Mouse (Mus musculus) MEL (cell line): Measurements from ENCODE around the gene Bahd1. TPM values are rescaled to one million over a fixed set of nuclear protein-coding genes. Genes with fewer than 3 reads are reported as not detected.

Experiments used
- GATA1 ChIP-seq: IDR thresholded peaks from 2 replicates; pipeline ENCODE4 v1.6.1; 2011; ENCODE audit warnings: low read depth, low read length, improper control_type of control experiment
- HCFC1 ChIP-seq: IDR thresholded peaks from 2 replicates; pipeline ENCODE4 v1.6.1; 2012; ENCODE audit warnings: low read depth, mild to moderate bottlenecking, inconsistent platforms, low read length, improper control_type of control experiment, moderate library complexity
- KAT2A ChIP-seq: conservative IDR thresholded peaks from 2 replicates; pipeline ENCODE4 v1.6.1; 2012; ENCODE audit warnings: low read depth, low read length, improper control_type of control experiment, inconsistent platforms
- MAX ChIP-seq: IDR thresholded peaks from 2 replicates; pipeline ENCODE4 v1.6.1; 2011; ENCODE audit warnings: low read length, improper control_type of control experiment
- RAD21 ChIP-seq: IDR thresholded peaks from 2 replicates; pipeline ENCODE4 v1.6.1; 2011; ENCODE audit warnings: mild to moderate bottlenecking, low read depth, low read length, improper control_type of control experiment
- TAL1 ChIP-seq: IDR thresholded peaks from 2 replicates; pipeline ENCODE4 v1.6.1; 2012; ENCODE audit warnings: mild to moderate bottlenecking, inconsistent platforms, low read length, moderate library complexity, mixed read lengths
- USF1 ChIP-seq: IDR thresholded peaks from 2 replicates; pipeline ENCODE4 v1.6.1; 2014; ENCODE audit warnings: low read depth, mild to moderate bottlenecking, inconsistent platforms, low read length, improper control_type of control experiment, moderate library complexity
- polyA plus RNA-seq, 2 experiments: library from polyadenylated mRNA; stranded (reverse) in 1 of 2; unstranded in 1 of 2; fragments of >175 nt in 1 of 2; fragments of >200 nt in 1 of 2; gene quantifications; 2 replicates each; pipeline versions ENCODE4 v1.2.1 to v1.2.4; 2012; ENCODE audit warnings: low replicate concordance in 2 of 2, low read depth in 1 of 2; ENCODE audit not compliant: insufficient read length in 2 of 2, insufficient read depth in 1 of 2, missing spikeins in 1 of 2
- total RNA-seq: library from RNA; depleted of rRNA; stranded (reverse); fragments of 300-350 nt; gene quantifications from 2 replicates; pipeline ENCODE4 v1.2.3, GENCODE M21; 2012; rRNA removed

The Bahd1 gene
- total and polyA plus RNA-seq, 3 experiments: 8.0 to 24.7 TPM; not detected in 1

GRCm38 (mm10) chr2:118972687-118973376, 72.7 kb downstream of the Bahd1 start (continued):
- TF ChIP-seq HCFC1: peak; percentile 63
- TF ChIP-seq GATA1: 0 out of 2 replicates have a peak, but pooled peaks have one; percentile 4
- peak; percentile 58 for TF ChIP-seq RAD21
- no peak for TF ChIP-seq KAT2A
- TF ChIP-seq MAX: peak; percentile 82
- TF ChIP-seq USF1: 0 out of 2 replicates have a peak, but pooled peaks have one; percentile 16
- no peak for TF ChIP-seq TAL1

Other genes with a start within 250 kb of the Bahd1 start
- gene Pak6, start 237.1 kb upstream of the Bahd1 start, total RNA-seq: 14.2 and 25.4 TPM in 2 replicates
- gene Pak6, start 237.1 kb upstream of the Bahd1 start, polyA plus RNA-seq: 10 to 100 TPM in 1 of 2 experiments, not detected in 1; 25.9 TPM
- 0.08 and 0.10 TPM in 2 replicates for gene Ankrd63, start 196.4 kb upstream of the Bahd1 start, total RNA-seq
- under 1 TPM in 1 of 2 experiments, not detected in 1; 0.53 TPM for gene Ankrd63, start 196.4 kb upstream of the Bahd1 start, polyA plus RNA-seq
- gene Plcb2, start 171.9 kb upstream of the Bahd1 start, total RNA-seq: 6.4 and 7.4 TPM in 2 replicates
- 10 to 100 TPM in 1 of 2 experiments, not detected in 1; 21.2 TPM for gene Plcb2, start 171.9 kb upstream of the Bahd1 start, polyA plus RNA-seq
- 6.7 and 8.6 TPM in 2 replicates for gene Inafm2, start 154.6 kb upstream of the Bahd1 start, total RNA-seq
- 10 to 100 TPM in 1 of 2 experiments, not detected in 1; 14.5 TPM for gene Inafm2, start 154.6 kb upstream of the Bahd1 start, polyA plus RNA-seq
- 1.3 and 1.7 TPM in 2 replicates for gene Ccdc9b, start 137.7 kb upstream of the Bahd1 start, total RNA-seq
- gene Ccdc9b, start 137.7 kb upstream of the Bahd1 start, polyA plus RNA-seq: 1 to 10 TPM in 1 of 2 experiments, not detected in 1; 2.4 TPM
- not detected in 2 replicates for gene Phgr1, start 127.6 kb upstream of the Bahd1 start, total RNA-seq
- gene Phgr1, start 127.6 kb upstream of the Bahd1 start, polyA plus RNA-seq: not detected
- 0.15 and 0.29 TPM in 2 replicates for gene Disp2, start 120.7 kb upstream of the Bahd1 start, total RNA-seq
- under 1 TPM in 1 of 2 experiments, not detected in 1; 0.43 TPM for gene Disp2, start 120.7 kb upstream of the Bahd1 start, polyA plus RNA-seq
- gene Knstrn, start 86.4 kb upstream of the Bahd1 start, total RNA-seq: 80.6 and 83.6 TPM in 2 replicates
- 100 to 1,000 TPM; 132 to 138 TPM for gene Knstrn, start 86.4 kb upstream of the Bahd1 start, polyA plus RNA-seq
- 17.1 and 21.2 TPM in 2 replicates for gene Ivd, start 38.4 kb upstream of the Bahd1 start, total RNA-seq
- gene Ivd, start 38.4 kb upstream of the Bahd1 start, polyA plus RNA-seq: 10 to 100 TPM in 1 of 2 experiments, not detected in 1; 33.4 TPM
- 2.1 and 2.2 TPM in 2 replicates for gene Chst14, start 26.1 kb downstream of the Bahd1 start, total RNA-seq
- 1 to 10 TPM in 1 of 2 experiments, not detected in 1; 5.0 TPM for gene Chst14, start 26.1 kb downstream of the Bahd1 start, polyA plus RNA-seq
- 14.8 and 18.7 TPM in 2 replicates for gene Ccdc32, start 129.0 kb downstream of the Bahd1 start, total RNA-seq
- 10 to 100 TPM in 1 of 2 experiments, not detected in 1; 15.0 TPM for gene Ccdc32, start 129.0 kb downstream of the Bahd1 start, polyA plus RNA-seq
- 15.2 and 18.6 TPM in 2 replicates for gene Rpusd2, start 134.4 kb downstream of the Bahd1 start, total RNA-seq
- 10 to 100 TPM in 1 of 2 experiments, not detected in 1; 15.5 TPM for gene Rpusd2, start 134.4 kb downstream of the Bahd1 start, polyA plus RNA-seq
- 23.2 and 31.7 TPM in 2 replicates for gene Knl1, start 146.7 kb downstream of the Bahd1 start, total RNA-seq
- 100 to 1,000 TPM in 1 of 2 experiments, 10 to 100 TPM in 1; 18.6 to 160 TPM for gene Knl1, start 146.7 kb downstream of the Bahd1 start, polyA plus RNA-seq
- gene Rad51, start 212.4 kb downstream of the Bahd1 start, total RNA-seq: 23.5 and 24.3 TPM in 2 replicates
- gene Rad51, start 212.4 kb downstream of the Bahd1 start, polyA plus RNA-seq: 10 to 100 TPM in 1 of 2 experiments, not detected in 1; 51.8 TPM